Mouse (Mus musculus) erythroid progenitor cell, adult 5-6 weeks (primary cell): ENCODE results near the gene Olfr992. TPM values are rescaled to one million over a fixed set of nuclear protein-coding genes. Genes with fewer than 3 reads are reported as not detected.
"Not testable (repeated sequence)": the region's sequence is repeated elsewhere in the genome, so short reads cannot be mapped to it uniquely, and the experiment has no call there.

Source experiments
- ATAC-seq: replicated peaks from 2 replicates; pipeline ENCODE4 v1.8.0; 2016; ENCODE audit warnings: moderate number of reproducible peaks, mild to moderate bottlenecking, moderate TSS enrichment, inconsistent platforms; ENCODE audit not compliant: poor library complexity, low FRiP score, severe bottlenecking
- total RNA-seq, 2 experiments: library from RNA; stranded (forward) in 1 of 2; stranded (reverse) in 1 of 2; fragments of 150-400 nt in 1 of 2; fragments of 186-747, 209-891 nt in 1 of 2; gene quantifications; 2 replicates each; pipeline versions ENCODE4 v1.2.3 to v1.2.4; 2015 to 2017; ENCODE audit warnings: low replicate concordance in 2 of 2

Olfr992 gene
- total RNA-seq (2015; ENCODE audit: low replicate concordance): not detected in 2 replicates
- not detected in 2 replicates for total RNA-seq (2017; ENCODE audit: low replicate concordance)

DNA sequence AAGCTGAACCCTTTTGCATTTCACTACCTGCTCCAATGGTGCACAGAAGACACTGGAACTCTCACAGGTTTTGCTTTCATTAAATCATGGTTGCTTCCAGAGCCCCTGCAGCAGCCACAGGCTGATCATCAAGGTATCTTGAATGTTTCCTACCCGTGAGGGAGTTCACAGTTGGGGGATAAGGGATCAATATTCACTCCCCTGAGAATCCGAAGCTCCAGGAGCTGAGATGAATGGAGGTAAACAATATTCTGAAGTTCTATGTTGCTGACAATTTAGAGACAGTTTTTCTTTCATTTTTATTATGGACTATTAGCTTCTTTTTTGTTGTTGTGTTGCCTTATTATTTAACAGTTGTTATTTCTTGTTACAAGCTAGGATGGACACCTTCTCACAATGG, at the start of gene Olfr992:
Gene Olfr992, minus strand, starts transcription at position 101 of the 400 bp plus-strand sequence.
- no peak for ATAC-seq

DNA sequence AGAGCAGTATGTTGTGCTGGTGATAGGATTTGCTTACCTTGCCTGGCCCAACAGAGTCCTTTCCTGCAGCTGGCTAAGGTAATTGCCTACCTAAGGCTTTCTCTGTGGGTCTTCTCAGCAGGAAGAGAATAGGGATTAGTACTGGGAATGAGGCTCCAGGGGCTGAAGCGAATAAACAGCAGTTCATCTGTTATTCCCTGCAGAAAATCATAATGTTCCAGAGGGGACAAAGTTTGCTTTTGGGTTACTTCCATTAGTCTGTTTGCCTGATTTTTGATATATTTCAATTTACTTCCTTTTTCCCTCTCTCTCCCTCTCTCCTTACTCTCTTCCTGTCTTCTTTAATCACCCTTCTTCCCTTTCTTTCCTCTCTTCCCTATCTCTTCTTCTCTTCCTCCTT, 34.3 kb upstream of the Olfr992 start, which contains the start of gene Olfr995:
Gene Olfr995, minus strand, starts transcription at position 101 of the 400 bp plus-strand sequence.
- no peak for ATAC-seq

DNA sequence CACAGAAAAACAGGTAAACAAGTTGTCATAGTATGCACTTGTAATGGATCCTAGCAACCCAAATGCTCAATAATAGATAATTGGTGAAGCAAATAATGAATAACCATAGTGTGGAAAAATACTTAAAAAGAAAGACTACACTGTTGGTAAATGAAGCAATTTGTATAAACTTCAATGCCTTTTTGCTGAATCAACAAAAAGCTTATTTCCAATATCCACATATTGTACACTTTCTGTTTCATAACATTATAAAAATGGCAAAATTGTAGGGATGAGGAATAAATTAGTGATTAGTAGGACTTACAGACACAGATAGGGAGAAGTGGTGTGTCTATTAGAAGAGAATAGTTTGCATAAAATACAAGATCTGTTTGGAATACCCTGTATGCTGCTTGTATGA, 33.3 kb upstream of the Olfr992 start:
- ATAC-seq: no peak

DNA sequence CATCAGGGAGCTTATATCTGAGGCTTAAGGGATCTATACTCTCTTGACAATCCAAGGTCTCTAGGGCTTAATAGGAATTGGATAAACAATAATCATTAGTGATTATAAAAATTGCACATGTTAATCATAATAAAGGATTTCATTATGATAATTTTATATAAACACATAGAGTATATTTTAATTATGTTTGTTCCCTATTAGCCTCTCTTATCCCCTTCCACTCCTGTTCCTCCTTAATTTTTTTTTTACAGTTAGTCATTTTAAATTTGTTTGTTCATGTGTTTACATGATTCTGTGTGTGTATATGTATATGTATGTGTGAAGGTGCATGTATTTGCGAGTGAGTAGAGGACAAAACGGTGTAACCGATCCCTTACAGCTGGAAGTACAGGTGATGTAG, 27.1 kb upstream of the Olfr992 start, which contains the start of gene Olfr994:
Gene Olfr994, minus strand, starts transcription at position 101 of the 400 bp plus-strand sequence.
- no peak for ATAC-seq

- no peak for ATAC-seq
These were observed 16.6 kb upstream of the Olfr992 start for GRCm38 (mm10) chr2:85425893-85426292.

GRCm38 (mm10) chr2:85414777-85415176, 5.5 kb upstream of the Olfr992 start, which contains the start of gene Olfr993:
Olfr993 (minus strand) TSS chr2:85414877.
- no peak for ATAC-seq

- ATAC-seq: not testable (repeated sequence)
These were observed 46.1 kb downstream of the Olfr992 start, which contains the start of gene Olfr988 for GRCm38 (mm10) chr2:85363127-85363526. Olfr988 (minus strand) TSS chr2:85363227.

Other genes starting within 250 kb of the Olfr992 start
- not detected in 2 replicates for gene Lrrc55, start 212.3 kb downstream of the Olfr992 start, total RNA-seq (2015; ENCODE audit: low replicate concordance)
- gene Lrrc55, start 212.3 kb downstream of the Olfr992 start, total RNA-seq (2017; ENCODE audit: low replicate concordance): not detected in 2 replicates
- gene Olfr987, start 70.2 kb downstream of the Olfr992 start, total RNA-seq (2015; ENCODE audit: low replicate concordance): not detected in 2 replicates
- not detected in 2 replicates for gene Olfr987, start 70.2 kb downstream of the Olfr992 start, total RNA-seq (2017; ENCODE audit: low replicate concordance)
- not detected in 2 replicates for gene Olfr988, start 46.2 kb downstream of the Olfr992 start, total RNA-seq (2015; ENCODE audit: low replicate concordance)
- gene Olfr988, start 46.2 kb downstream of the Olfr992 start, total RNA-seq (2017; ENCODE audit: low replicate concordance): not detected in 2 replicates
- not detected in 2 replicates for gene Olfr993, start 5.4 kb upstream of the Olfr992 start, total RNA-seq (2015; ENCODE audit: low replicate concordance)
- gene Olfr993, start 5.4 kb upstream of the Olfr992 start, total RNA-seq (2017; ENCODE audit: low replicate concordance): not detected in 2 replicates
- gene Olfr994, start 27.0 kb upstream of the Olfr992 start, total RNA-seq (2015; ENCODE audit: low replicate concordance): not detected in 2 replicates
- not detected in 2 replicates for gene Olfr994, start 27.0 kb upstream of the Olfr992 start, total RNA-seq (2017; ENCODE audit: low replicate concordance)
- gene Olfr995, start 34.2 kb upstream of the Olfr992 start, total RNA-seq (2015; ENCODE audit: low replicate concordance): not detected in 2 replicates
- gene Olfr995, start 34.2 kb upstream of the Olfr992 start, total RNA-seq (2017; ENCODE audit: low replicate concordance): not detected in 2 replicates
- gene 4833423E24Rik, start 109.6 kb upstream of the Olfr992 start, total RNA-seq (2015; ENCODE audit: low replicate concordance): not detected in 2 replicates
- not detected in 2 replicates for gene 4833423E24Rik, start 109.6 kb upstream of the Olfr992 start, total RNA-seq (2017; ENCODE audit: low replicate concordance)
- gene Olfr996, start 169.7 kb upstream of the Olfr992 start, total RNA-seq (2015; ENCODE audit: low replicate concordance): not detected in 2 replicates
- not detected in 2 replicates for gene Olfr996, start 169.7 kb upstream of the Olfr992 start, total RNA-seq (2017; ENCODE audit: low replicate concordance)
- gene Olfr998, start 179.5 kb upstream of the Olfr992 start, total RNA-seq (2015; ENCODE audit: low replicate concordance): not detected in 2 replicates
- gene Olfr998, start 179.5 kb upstream of the Olfr992 start, total RNA-seq (2017; ENCODE audit: low replicate concordance): not detected in 2 replicates
- gene Olfr1000, start 202.4 kb upstream of the Olfr992 start, total RNA-seq (2015; ENCODE audit: low replicate concordance): not detected in 2 replicates
- not detected in 2 replicates for gene Olfr1000, start 202.4 kb upstream of the Olfr992 start, total RNA-seq (2017; ENCODE audit: low replicate concordance)
- not detected in 2 replicates for gene Olfr1002, start 241.2 kb upstream of the Olfr992 start, total RNA-seq (2015; ENCODE audit: low replicate concordance)
- gene Olfr1002, start 241.2 kb upstream of the Olfr992 start, total RNA-seq (2017; ENCODE audit: low replicate concordance): not detected in 2 replicates